Mouse (Mus musculus) embryonic facial prominence, embryonic 15.5 days (tissue): ENCODE results near the gene D130040H23Rik. TPM values are rescaled to one million over a fixed set of nuclear protein-coding genes. Genes with fewer than 3 reads are reported as not detected.
"Not testable (repeated sequence)": the region's sequence is repeated elsewhere in the genome, so short reads cannot be mapped to it uniquely, and the experiment has no call there.

ENCODE experiments used
- ATAC-seq: fragments of 200-750 bp; cut with Nextera tagmentation; 2 replicates; pipeline ENCODE4 v1.8.0; 2017; ENCODE audit warnings: low read depth, moderate TSS enrichment; ENCODE audit not compliant: insufficient number of reproducible peaks, low FRiP score, low TSS enrichment
- H3K27ac ChIP-seq: fragments of 300-500 bp; sonication (generic); replicated peaks from 2 replicates; pipeline ENCODE4 v1.5.1; 2015; ENCODE audit warnings: mild to moderate bottlenecking, inconsistent platforms
- H3K27me3 ChIP-seq: fragments of 300-500 bp; sonication (generic); 2 replicates; pipeline ENCODE4 v1.6.1; 2015; ENCODE audit warnings: inconsistent platforms
- H3K36me3 ChIP-seq: fragments of 300-500 bp; sonication (generic); 2 replicates; pipeline ENCODE4 v1.6.1; 2015; ENCODE audit warnings: mild to moderate bottlenecking, inconsistent platforms
- H3K4me1 ChIP-seq: fragments of 300-500 bp; sonication (generic); 2 replicates; pipeline ENCODE4 v1.6.1; 2015; ENCODE audit warnings: inconsistent platforms
- H3K4me2 ChIP-seq: fragments of 300-500 bp; sonication (generic); replicated peaks from 2 replicates; pipeline ENCODE4 v1.6.1; 2015; ENCODE audit warnings: mild to moderate bottlenecking, inconsistent platforms
- H3K4me3 ChIP-seq: fragments of 300-500 bp; sonication (generic); replicated peaks from 2 replicates; pipeline ENCODE4 v1.5.1; 2015; ENCODE audit warnings: mild to moderate bottlenecking, inconsistent platforms
- H3K9ac ChIP-seq: fragments of 300-500 bp; sonication (generic); 2 replicates; pipeline ENCODE4 v1.6.1; 2015; ENCODE audit warnings: inconsistent platforms
- H3K9me3 ChIP-seq: fragments of 300-500 bp; sonication (generic); replicated peaks from 2 replicates; pipeline ENCODE4 v1.6.1; 2016; ENCODE audit warnings: inconsistent platforms
- WGBS: fragments of 180-500 bp; shearing (Covaris S2); methylation state at CpG from one replicate; pipeline ENCODE4 v1.1.7; 2015; 5-methylcytosine and 5-hydroxymethylcytosine counted together
- polyA plus RNA-seq: library from polyadenylated mRNA; unstranded; fragments of >200 nt; fragmentation: Nextera tagmentation; extraction: Ambion mirVana; gene quantifications from 2 replicates; pipeline ENCODE4 v1.2.1, GENCODE M21; 2015

D130040H23Rik gene
- 3.8 and 4.8 TPM in 2 replicates for polyA plus RNA-seq

- peak within 1 kb of the TSS; percentile 63 for H3K4me3 ChIP-seq
- peaks cover 4% of the 10 kb centered on the region; the same call in 1 of the 2 replicates for H3K4me1 ChIP-seq
- H3K36me3 ChIP-seq, result no peaks in the 10 kb centered on the region
- H3K27ac ChIP-seq, result peak within 1 kb of the TSS; percentile 76
- peak; percentile 94 for ATAC-seq
- no peaks in the 10 kb centered on the region for H3K9me3 ChIP-seq
- peak within 1 kb of the TSS; percentile 62 for H3K4me2 ChIP-seq
- peak within 1 kb of the TSS; percentile 58 for H3K9ac ChIP-seq
- WGBS, result 8% methylated on average over 12 of the region's 12 CpGs
- no peaks in the 10 kb centered on the region for H3K27me3 ChIP-seq
Measured at GRCm38 (mm10) chr8:69270386-69271202, at the start of gene D130040H23Rik. TSS of gene D130040H23Rik (plus strand) at chr8:69271080.

DNA sequence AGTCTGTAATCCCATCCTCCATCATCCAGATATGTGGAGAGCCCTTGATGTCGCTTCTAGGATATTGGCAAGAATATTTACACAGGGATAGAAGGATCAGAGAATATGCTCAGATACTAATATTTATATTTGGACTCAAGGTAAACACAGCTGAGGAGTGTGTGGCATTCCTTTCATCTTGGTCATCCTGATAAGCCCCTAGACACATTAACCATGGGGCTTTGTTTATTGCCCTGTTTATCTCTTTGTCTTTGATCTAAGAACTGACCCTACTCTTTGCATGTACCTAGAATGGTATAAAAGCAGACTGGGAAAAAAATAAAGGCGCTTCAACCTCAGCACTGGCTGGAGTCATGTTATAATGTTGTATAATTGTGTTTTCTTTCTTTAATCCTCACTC, 28.3 kb upstream of the D130040H23Rik start:
- no peaks in the 10 kb centered on the region for H3K27me3 ChIP-seq

DNA sequence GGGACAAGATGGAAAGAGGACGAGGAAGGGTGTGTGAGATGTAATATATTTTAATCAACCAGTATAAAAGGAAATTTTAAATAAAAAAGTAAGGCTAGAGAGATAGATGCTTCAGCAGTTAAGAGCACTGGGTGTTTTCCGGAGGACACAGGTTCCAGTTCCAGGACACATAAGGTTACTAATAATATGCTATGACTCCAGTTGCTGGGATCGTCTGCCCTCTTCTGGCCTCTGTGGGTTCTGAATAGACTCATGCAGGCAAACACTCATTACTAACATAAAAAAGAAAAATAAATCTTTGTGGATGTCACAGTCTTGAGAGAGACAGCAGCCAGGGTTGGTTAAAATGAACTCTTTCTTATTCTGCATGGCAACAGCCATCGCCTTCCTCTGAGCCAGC, 2.4 kb upstream of the D130040H23Rik start:
- no peak for ATAC-seq
- H3K9ac ChIP-seq, result no peak overlapping the region
- H3K4me2 ChIP-seq, result no peak overlapping the region
- WGBS, result 61% methylated on average over 4 of the region's 4 CpGs
- H3K36me3 ChIP-seq, result no peaks in the 10 kb centered on the region
- no peak overlapping the region for H3K4me3 ChIP-seq
- H3K4me1 ChIP-seq, result peaks cover 4% of the 10 kb centered on the region; the same call in 1 of the 2 replicates
- no peaks in the 10 kb centered on the region for H3K9me3 ChIP-seq
- no peaks in the 10 kb centered on the region for H3K27me3 ChIP-seq
- H3K27ac ChIP-seq, result no peak overlapping the region

More for the DNA sequence above, 28.3 kb upstream of the D130040H23Rik start:
- H3K36me3 ChIP-seq, result no peaks in the 10 kb centered on the region
- WGBS, result 83% methylated on average over 2 of the region's 2 CpGs
- no peak overlapping the region for H3K27ac ChIP-seq
- H3K9ac ChIP-seq, result no peak overlapping the region
- H3K4me3 ChIP-seq, result no peak overlapping the region
- no peak overlapping the region for H3K4me2 ChIP-seq
- no peak for ATAC-seq
- no peaks in the 10 kb centered on the region for H3K9me3 ChIP-seq
- H3K4me1 ChIP-seq, result no peaks in the 10 kb centered on the region

- Histone ChIP-seq H3K27me3 (no peaks in the 10 kb centered on the region), H3K27ac (peak overlapping the region; percentile 76), H3K36me3 (no peaks in the 10 kb centered on the region), H3K4me3 (peak overlapping the region; percentile 63), H3K4me2 (peak overlapping the region; percentile 62), H3K9ac (peak overlapping the region; percentile 58), H3K9me3 (no peaks in the 10 kb centered on the region), H3K4me1 (peaks cover 4% of the 10 kb centered on the region; the same call in 1 of the 2 replicates)
- WGBS, result 13% methylated on average over 6 of the region's 6 CpGs
- ATAC-seq, result peak; percentile 83
Measured at GRCm38 (mm10) chr8:69271203-69271554, 299 bp downstream of the D130040H23Rik start.

DNA sequence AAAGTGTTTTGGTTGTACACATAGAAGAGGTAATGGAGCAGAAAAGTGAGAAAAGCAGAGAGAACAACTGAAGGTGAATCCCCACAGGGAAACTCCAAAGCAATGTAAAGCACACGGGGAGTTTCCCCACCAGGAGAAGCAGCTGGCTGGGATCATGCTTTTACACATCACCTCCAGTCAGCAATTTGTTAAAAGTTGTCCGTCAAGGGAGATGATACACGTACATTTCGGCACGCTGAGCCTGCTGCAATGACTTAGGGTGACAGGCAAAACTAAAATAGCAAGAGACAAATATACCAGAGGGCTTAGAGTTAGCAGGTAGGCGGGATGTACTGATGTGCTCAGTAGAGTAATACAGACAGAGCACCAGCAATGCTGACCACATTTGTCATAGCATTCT, 1.6 kb downstream of the D130040H23Rik start:
- WGBS, result 82% methylated on average over 6 of the region's 6 CpGs
- H3K27ac ChIP-seq, result no peak overlapping the region
- ATAC-seq, result no peak

DNA sequence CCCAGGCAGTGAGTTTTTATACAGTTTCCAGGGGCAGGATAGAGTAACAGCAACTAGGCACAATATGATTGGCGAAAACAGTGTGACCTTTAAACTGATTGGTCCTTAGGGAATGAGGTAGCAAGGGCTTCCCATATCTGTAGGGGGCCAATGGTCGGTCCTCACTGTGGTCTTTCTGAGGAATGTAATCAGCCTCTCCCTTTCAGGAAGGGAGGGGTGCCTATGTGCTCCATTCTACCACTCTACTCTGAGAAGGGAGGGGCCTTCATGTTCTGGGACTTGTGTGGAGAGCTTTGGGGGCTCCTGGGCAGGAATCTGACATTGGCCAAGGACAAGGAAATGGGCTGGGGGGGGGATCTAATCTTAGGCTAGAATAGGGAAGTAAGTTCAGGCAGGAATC, 53.9 kb downstream of the D130040H23Rik start:
- no peak overlapping the region for H3K9ac ChIP-seq
- no peaks in the 10 kb centered on the region for H3K4me1 ChIP-seq
- no peaks in the 10 kb centered on the region for H3K27me3 ChIP-seq
- no peak overlapping the region for H3K4me2 ChIP-seq
- no peaks in the 10 kb centered on the region for H3K9me3 ChIP-seq
- H3K4me3 ChIP-seq, result no peak overlapping the region
- no peak for ATAC-seq
- H3K36me3 ChIP-seq, result no peaks in the 10 kb centered on the region
- H3K27ac ChIP-seq, result no peak overlapping the region
- WGBS, result 88% methylated on average over 2 of the region's 2 CpGs

More for the DNA sequence above, 1.6 kb downstream of the D130040H23Rik start:
- Histone ChIP-seq H3K4me1 (peaks cover 4% of the 10 kb centered on the region; the same call in 1 of the 2 replicates), H3K4me2 (no peak overlapping the region), H3K9ac (no peak overlapping the region), H3K36me3 (no peaks in the 10 kb centered on the region), H3K27me3 (no peaks in the 10 kb centered on the region), H3K9me3 (no peaks in the 10 kb centered on the region), H3K4me3 (no peak overlapping the region)

- WGBS, result 7% methylated on average over 24 of the region's 24 CpGs
- Histone ChIP-seq H3K4me2 (peak overlapping the region; percentile 63), H3K4me1 (no peaks in the 10 kb centered on the region), H3K27ac (no peak overlapping the region), H3K4me3 (peak overlapping the region; percentile 39), H3K36me3 (no peaks in the 10 kb centered on the region), H3K9me3 (no peaks in the 10 kb centered on the region), H3K9ac (no peak overlapping the region), H3K27me3 (no peaks in the 10 kb centered on the region)
- peak; percentile 60; the same call in 1 of the 2 replicates for ATAC-seq
Measured at GRCm38 (mm10) chr8:69328301-69329288, 57.7 kb downstream of the D130040H23Rik start.

DNA sequence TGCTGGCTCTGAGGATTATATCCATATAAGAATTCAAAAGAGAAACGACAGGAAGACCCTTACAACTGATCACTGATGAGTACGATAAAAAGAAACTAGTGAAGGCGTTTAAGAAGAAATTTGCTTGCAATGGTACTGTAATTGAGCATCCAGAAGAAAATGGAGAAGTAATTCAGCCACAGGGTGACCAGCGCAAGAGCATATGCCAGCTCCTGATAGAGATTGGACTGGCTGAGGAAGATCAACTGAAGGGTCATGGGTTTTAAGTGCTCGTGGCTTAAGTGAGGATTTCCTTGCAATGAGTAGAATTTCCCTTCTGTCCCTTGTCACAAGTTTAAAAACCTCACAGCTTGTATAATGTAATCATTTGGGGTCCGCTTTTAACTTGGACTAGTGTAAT, 58.4 kb downstream of the D130040H23Rik start:
- not testable (repeated sequence) for H3K27ac ChIP-seq, H3K36me3 ChIP-seq, H3K4me1 ChIP-seq, H3K9me3 ChIP-seq, H3K27me3 ChIP-seq, H3K9ac ChIP-seq, ATAC-seq
- Histone ChIP-seq H3K4me3 (peak overlapping the region; percentile 39), H3K4me2 (peak overlapping the region; percentile 63)
- 58% methylated on average over 6 of the region's 6 CpGs for WGBS

Other genes with a start within 250 kb of the D130040H23Rik start
- 15.5 and 15.6 TPM in 2 replicates for gene Zfp930, start 62.0 kb upstream of the D130040H23Rik start, polyA plus RNA-seq
- gene Gm9495, start 182.5 kb downstream of the D130040H23Rik start, polyA plus RNA-seq, result not detected in 2 replicates